Mouse (Mus musculus): ENCODE measurements around the gene Slc16a12.
"Not testable (repeated sequence)": the region's sequence is repeated elsewhere in the genome, so short reads cannot be mapped to it uniquely, and the experiment has no call there.

The Slc16a12 gene

GRCm38 (mm10) chr19:34746688-34747504 lies at the start of gene Slc16a12:
Gene Slc16a12 (minus strand): TSS chr19:34747289.
- peak; percentile 53 for DNase-seq

GRCm38 (mm10) chr19:34796396-34796795 lies 49.3 kb upstream of the Slc16a12 start:
- DNase-seq, result no peak

- DNase-seq, result no peak
Measured at GRCm38 (mm10) chr19:34782491-34782890, 35.4 kb upstream of the Slc16a12 start.

GRCm38 (mm10) chr19:34778993-34779392 lies 31.9 kb upstream of the Slc16a12 start:
- no peak for DNase-seq

GRCm38 (mm10) chr19:34778098-34778497 lies 31.0 kb upstream of the Slc16a12 start:
- peak; percentile 13 for DNase-seq

GRCm38 (mm10) chr19:34772775-34773174 lies 25.7 kb upstream of the Slc16a12 start:
- DNase-seq, result peak; percentile 81

GRCm38 (mm10) chr19:34770764-34771163 lies 23.7 kb upstream of the Slc16a12 start:
- DNase-seq, result no peak

GRCm38 (mm10) chr19:34758754-34759153 lies 11.7 kb upstream of the Slc16a12 start:
- no peak for DNase-seq

- DNase-seq, result no peak
Measured at GRCm38 (mm10) chr19:34756561-34757240, 9.6 kb upstream of the Slc16a12 start.

GRCm38 (mm10) chr19:34755680-34756079 lies 8.6 kb upstream of the Slc16a12 start:
- no peak for DNase-seq

- DNase-seq, result no peak
Measured at GRCm38 (mm10) chr19:34753243-34753642, 6.2 kb upstream of the Slc16a12 start.

GRCm38 (mm10) chr19:34752391-34753092 lies 5.5 kb upstream of the Slc16a12 start:
- DNase-seq, result no peak

- DNase-seq, result peak; percentile 47
Measured at GRCm38 (mm10) chr19:34751150-34751549, 4.1 kb upstream of the Slc16a12 start.

GRCm38 (mm10) chr19:34748992-34749391 lies 1.9 kb upstream of the Slc16a12 start:
- no peak for DNase-seq

- DNase-seq, result not testable (repeated sequence)
Measured at GRCm38 (mm10) chr19:34747969-34748368, 880 bp upstream of the Slc16a12 start.

- DNase-seq, result peak; percentile 7
Measured at GRCm38 (mm10) chr19:34746201-34746600, 888 bp downstream of the Slc16a12 start.

GRCm38 (mm10) chr19:34745012-34745411 lies 2.1 kb downstream of the Slc16a12 start:
- no peak for DNase-seq

- DNase-seq, result no peak
Measured at GRCm38 (mm10) chr19:34737916-34738315, 9.2 kb downstream of the Slc16a12 start.

GRCm38 (mm10) chr19:34735900-34736299 lies 11.2 kb downstream of the Slc16a12 start:
- no peak for DNase-seq

- peak; percentile 46 for DNase-seq
Measured at GRCm38 (mm10) chr19:34733020-34733419, 14.1 kb downstream of the Slc16a12 start.

GRCm38 (mm10) chr19:34731356-34731755 lies 15.7 kb downstream of the Slc16a12 start:
- DNase-seq, result no peak

- no peak for DNase-seq
Measured at GRCm38 (mm10) chr19:34730584-34730983, 16.5 kb downstream of the Slc16a12 start.

GRCm38 (mm10) chr19:34729505-34729904 lies 17.6 kb downstream of the Slc16a12 start:
- DNase-seq, result no peak
